Mouse (Mus musculus) erythroblast, embryonic 14.5 days (primary cell): ENCODE results near the gene Cdk6. TPM values are rescaled to one million over a fixed set of nuclear protein-coding genes. Genes with fewer than 3 reads are reported as not detected.

ENCODE experiments used
- H3K27me3 ChIP-seq: 2 replicates; pipeline ENCODE4 v1.6.1; 2012; ENCODE audit warnings: inconsistent platforms; ENCODE audit not compliant: control insufficient read depth
- H3K36me3 ChIP-seq: 2 replicates; pipeline ENCODE4 v1.6.1; 2012; ENCODE audit warnings: mild to moderate bottlenecking, inconsistent platforms; ENCODE audit not compliant: control insufficient read depth
- H3K4me1 ChIP-seq: 2 replicates; pipeline ENCODE4 v1.6.1; 2012; ENCODE audit warnings: inconsistent platforms; ENCODE audit not compliant: control insufficient read depth
- H3K4me3 ChIP-seq: replicated peaks from 2 replicates; pipeline ENCODE3; 2012; ENCODE audit warnings: moderate library complexity, mild to moderate bottlenecking, inconsistent platforms
- H3K9me3 ChIP-seq: 2 replicates; pipeline ENCODE4 v1.6.1; 2012; ENCODE audit warnings: low read length, inconsistent platforms, mixed read lengths; ENCODE audit not compliant: control insufficient read depth
- GATA1 ChIP-seq: IDR thresholded peaks from 2 replicates; pipeline ENCODE4 v1.6.1; 2012; ENCODE audit warnings: low read length, inconsistent platforms, mixed read lengths
- TAL1 ChIP-seq: IDR thresholded peaks from 3 replicates; pipeline ENCODE4 v1.6.1; 2012; ENCODE audit warnings: low read length, inconsistent platforms, mixed read lengths
- polyA plus RNA-seq: library from polyadenylated mRNA; stranded (reverse); fragments of >175 nt; gene quantifications from 2 replicates; pipeline ENCODE4 v1.2.3, GENCODE M21; 2012

Cdk6 gene
- polyA plus RNA-seq, 1 experiment = 0.03 TPM

DNA sequence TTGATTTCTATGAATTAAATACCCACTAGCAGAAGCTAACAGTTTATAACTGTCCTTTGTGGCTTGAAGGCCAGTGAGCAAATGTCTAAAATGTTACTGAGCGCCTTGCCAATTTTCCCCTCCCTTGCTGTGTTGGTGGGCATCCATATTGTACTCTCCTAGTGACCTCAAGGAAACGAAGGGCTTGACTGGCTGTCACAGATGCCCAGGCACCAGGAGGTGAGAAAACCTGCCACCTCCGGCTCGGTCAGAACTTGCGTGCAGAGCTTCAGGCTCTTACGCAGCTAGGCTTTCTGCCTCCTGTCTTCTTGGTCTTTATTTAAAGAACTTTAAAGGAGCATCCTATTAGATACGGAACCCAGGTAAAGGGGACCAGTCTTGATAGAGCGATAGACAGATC lies 136.9 kb downstream of the Cdk6 start:
- no peaks in the 10 kb centered on the region for H3K9me3 ChIP-seq
- H3K4me1 ChIP-seq = no peaks in the 10 kb centered on the region; the same call in 1 of the 2 replicates
- peaks cover 5% of the 10 kb centered on the region; the same call in 1 of the 2 replicates for H3K36me3 ChIP-seq
- no peak overlapping the region for H3K4me3 ChIP-seq
- no peak for TF ChIP-seq GATA1
- TF ChIP-seq TAL1 = no peak
- no peaks in the 10 kb centered on the region for H3K27me3 ChIP-seq

DNA sequence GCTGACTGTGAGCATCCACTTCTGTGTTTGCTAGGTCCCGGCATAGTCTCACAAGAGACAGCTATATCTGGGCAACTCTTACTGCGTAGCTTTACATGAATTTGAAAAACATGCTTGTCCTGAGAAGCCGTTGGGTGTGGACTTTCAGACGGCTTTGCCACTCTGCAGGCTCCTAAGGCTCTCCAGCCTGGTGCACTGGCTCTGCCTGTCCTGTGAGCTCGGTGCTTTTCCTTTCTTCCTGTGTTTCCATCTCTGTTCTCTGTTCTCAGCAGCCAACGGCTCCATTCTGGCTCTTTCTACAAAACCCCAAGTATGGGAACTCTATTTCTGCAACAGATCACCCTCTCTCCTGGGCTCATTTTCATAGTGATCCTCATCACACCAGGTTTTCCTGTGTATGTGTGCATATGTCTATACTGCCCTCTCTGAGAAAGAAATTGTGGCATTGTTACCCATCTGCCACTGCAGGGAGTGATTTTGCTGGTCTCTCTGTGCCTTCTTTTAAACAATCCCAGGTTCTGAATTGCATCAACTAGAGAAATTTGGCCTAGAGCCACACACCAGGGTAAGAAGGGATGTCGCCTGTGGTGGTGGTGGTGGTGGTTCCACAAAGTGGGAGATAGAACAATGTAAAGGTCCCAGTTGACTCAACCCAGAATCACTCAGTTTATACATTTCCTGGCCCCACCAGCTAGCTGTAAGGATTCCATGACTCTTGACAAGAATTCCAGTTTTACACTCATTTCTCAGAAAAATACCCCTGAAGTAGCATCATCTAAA lies 137.9 kb downstream of the Cdk6 start:
- no peaks in the 10 kb centered on the region for H3K27me3 ChIP-seq
- H3K36me3 ChIP-seq = peaks cover 2% of the 10 kb centered on the region; the same call in 1 of the 2 replicates
- no peaks in the 10 kb centered on the region; the same call in 1 of the 2 replicates for H3K4me1 ChIP-seq
- no peaks in the 10 kb centered on the region for H3K9me3 ChIP-seq
- H3K4me3 ChIP-seq = no peak overlapping the region
- TF ChIP-seq GATA1 (no peak), TAL1 (no peak)

DNA sequence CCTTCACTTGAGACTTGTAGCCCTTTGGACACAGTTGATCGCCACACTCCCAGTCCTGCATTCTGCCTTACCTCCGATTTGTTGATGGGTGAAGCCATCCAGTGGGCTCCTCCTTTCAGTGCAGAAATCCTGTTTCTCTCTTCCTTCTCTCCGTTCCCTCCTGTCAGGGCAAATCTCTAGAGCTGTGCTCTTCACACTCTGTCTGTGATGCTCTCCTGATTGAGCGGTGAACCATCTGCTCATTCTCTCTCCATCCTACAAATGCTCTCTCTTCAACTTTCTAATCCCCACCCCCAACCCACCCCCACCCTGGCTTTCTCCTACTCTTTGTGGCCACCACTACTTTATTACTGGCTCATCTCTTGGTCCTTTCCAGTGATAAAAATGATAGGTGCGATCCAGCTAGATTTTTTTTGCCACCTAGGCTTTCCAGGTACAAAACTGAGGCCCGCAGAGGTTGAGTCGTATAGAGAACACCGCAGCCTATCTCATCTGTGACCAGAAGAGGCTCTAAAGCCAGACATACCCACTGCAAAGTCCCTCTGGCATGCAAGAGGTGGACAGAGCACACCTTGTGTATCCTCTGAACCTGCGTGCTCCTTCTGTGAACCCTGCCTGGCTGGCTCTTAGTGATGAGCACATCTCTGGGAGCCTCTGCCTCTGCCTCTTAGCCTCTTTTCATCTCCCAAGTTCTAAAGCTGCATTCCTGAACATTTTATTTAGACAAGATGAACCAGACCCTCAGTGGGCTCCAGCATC lies 139.5 kb downstream of the Cdk6 start:
- Histone ChIP-seq H3K9me3 (no peaks in the 10 kb centered on the region), H3K4me3 (no peak overlapping the region), H3K36me3 (peaks cover 8% of the 10 kb centered on the region), H3K27me3 (no peaks in the 10 kb centered on the region), H3K4me1 (no peaks in the 10 kb centered on the region; the same call in 1 of the 2 replicates)
- TF ChIP-seq TAL1 (no peak), GATA1 (no peak)

- TF ChIP-seq GATA1 (no peak), TAL1 (no peak)
- no peaks in the 10 kb centered on the region for H3K9me3 ChIP-seq
- no peak overlapping the region for H3K4me3 ChIP-seq
- H3K4me1 ChIP-seq = no peaks in the 10 kb centered on the region; the same call in 1 of the 2 replicates
- H3K36me3 ChIP-seq = peaks cover 8% of the 10 kb centered on the region
- H3K27me3 ChIP-seq = no peaks in the 10 kb centered on the region
These were observed 141.2 kb downstream of the Cdk6 start for GRCm38 (mm10) chr5:3482474-3482873.

DNA sequence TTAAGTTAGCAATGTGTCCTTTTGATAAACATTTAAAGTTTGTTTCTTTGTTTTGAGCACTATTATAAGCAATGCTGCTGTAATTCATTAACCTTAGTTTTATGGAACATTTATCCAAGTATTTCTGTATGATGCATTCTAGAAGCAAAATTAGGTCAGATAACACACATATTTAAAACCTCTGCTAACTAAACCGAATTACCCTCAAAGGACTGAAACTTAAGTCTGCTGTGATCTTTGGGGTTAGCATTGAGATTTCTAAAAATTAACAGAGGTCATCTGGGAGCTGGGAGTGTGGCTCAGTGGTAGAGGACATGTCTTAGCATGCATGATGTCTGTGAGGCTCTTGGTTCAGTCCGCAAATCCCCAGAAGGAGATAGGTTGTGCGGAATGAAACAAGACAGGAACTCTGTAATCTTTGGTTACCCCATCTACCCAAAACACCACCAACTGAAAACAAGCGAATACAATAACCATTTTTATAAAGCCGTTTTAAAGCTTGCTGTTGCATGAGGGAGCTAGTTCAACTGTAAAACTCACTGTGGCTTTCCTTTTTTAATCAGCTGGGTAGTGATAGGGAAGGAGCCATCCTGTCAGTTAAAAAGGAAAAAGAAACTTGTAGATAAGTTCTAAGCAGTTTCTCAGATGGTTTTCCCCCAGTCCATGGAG lies 141.9 kb downstream of the Cdk6 start:
- Histone ChIP-seq H3K4me3 (no peak overlapping the region), H3K27me3 (no peaks in the 10 kb centered on the region), H3K9me3 (no peaks in the 10 kb centered on the region), H3K4me1 (no peaks in the 10 kb centered on the region; the same call in 1 of the 2 replicates), H3K36me3 (peaks cover 8% of the 10 kb centered on the region)
- no peak for TF ChIP-seq TAL1
- TF ChIP-seq GATA1 = no peak

- Histone ChIP-seq H3K27me3 (no peaks in the 10 kb centered on the region), H3K4me1 (no peaks in the 10 kb centered on the region; the same call in 1 of the 2 replicates), H3K4me3 (no peak overlapping the region), H3K36me3 (peaks cover 8% of the 10 kb centered on the region), H3K9me3 (no peaks in the 10 kb centered on the region)
- TF ChIP-seq TAL1 (no peak), GATA1 (no peak)
These were observed 145.4 kb downstream of the Cdk6 start for GRCm38 (mm10) chr5:3486579-3487282.

DNA sequence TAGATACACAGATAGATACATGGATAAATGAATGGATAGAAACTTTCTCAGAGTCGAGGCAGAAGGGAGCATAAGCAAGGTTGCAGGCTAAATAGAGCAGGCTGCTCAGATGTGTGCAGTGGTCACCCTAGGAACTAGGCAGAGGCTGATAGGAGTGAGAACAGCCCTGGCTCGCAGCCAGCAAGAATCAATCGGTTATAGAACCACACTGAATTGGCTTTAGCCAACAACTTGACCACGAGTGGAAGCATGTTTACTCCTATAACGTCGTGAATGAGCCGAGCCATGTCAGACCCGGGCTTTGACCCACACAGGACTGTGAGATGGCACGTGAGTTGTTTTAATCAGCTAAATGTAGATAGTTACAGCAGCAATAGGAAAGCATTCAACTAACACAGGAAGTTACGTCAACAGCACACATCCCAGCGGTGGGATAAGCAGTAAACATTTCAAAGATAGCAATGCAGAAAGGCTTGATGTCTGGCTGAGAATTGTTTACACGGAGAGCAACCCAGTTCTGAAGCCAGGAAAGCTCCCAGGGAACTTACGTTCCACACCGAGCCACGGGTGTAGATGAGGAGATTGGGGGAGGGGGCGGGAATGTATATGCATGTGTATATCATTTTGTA lies 147.0 kb downstream of the Cdk6 start:
- Histone ChIP-seq H3K36me3 (peaks cover 8% of the 10 kb centered on the region), H3K4me3 (no peak overlapping the region), H3K4me1 (no peaks in the 10 kb centered on the region; the same call in 1 of the 2 replicates)

DNA sequence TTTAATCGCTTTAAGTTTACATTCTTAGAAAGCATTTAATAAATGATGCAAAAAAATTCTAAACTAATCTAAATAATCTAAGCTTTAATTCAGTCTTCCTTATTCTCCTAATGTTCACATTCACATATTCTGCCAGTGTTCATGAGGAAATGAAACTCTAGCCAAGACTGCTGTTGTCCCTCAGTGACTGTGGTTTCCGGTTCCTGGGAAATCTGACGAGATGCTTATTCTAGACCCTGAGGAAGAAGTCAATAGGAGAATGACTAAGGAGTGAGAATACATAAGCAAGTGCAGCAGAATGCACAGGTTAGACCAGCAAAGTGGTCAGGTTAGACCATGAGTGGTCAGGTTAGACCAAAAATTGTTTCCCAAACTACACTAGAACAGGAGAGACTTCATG lies 149.1 kb downstream of the Cdk6 start:
- H3K4me1 ChIP-seq = no peaks in the 10 kb centered on the region; the same call in 1 of the 2 replicates
- no peak for TF ChIP-seq GATA1
- TF ChIP-seq TAL1 = no peak
- H3K9me3 ChIP-seq = no peaks in the 10 kb centered on the region
- peaks cover 2% of the 10 kb centered on the region for H3K36me3 ChIP-seq
- no peak overlapping the region for H3K4me3 ChIP-seq
- no peaks in the 10 kb centered on the region for H3K27me3 ChIP-seq

More for the DNA sequence above, 147.0 kb downstream of the Cdk6 start:
- Histone ChIP-seq H3K9me3 (no peaks in the 10 kb centered on the region), H3K27me3 (no peaks in the 10 kb centered on the region)
- TF ChIP-seq TAL1 (no peak), GATA1 (no peak)
